Mouse (Mus musculus) heart, embryonic 12.5 days (tissue): Measurements from ENCODE around the gene E130309D02Rik. TPM values are rescaled to one million over a fixed set of nuclear protein-coding genes. Genes with fewer than 3 reads are reported as not detected.

Experiments
- ATAC-seq: fragments of 200-750 bp; cut with Nextera tagmentation; 2 replicates; pipeline ENCODE4 v1.8.0; 2017; ENCODE audit warnings: moderate TSS enrichment, moderate library complexity; ENCODE audit not compliant: insufficient number of reproducible peaks, low FRiP score
- H3K27ac ChIP-seq: fragments of 300-500 bp; sonication (generic); 2 replicates; pipeline ENCODE4 v1.5.1; 2016; ENCODE audit warnings: mild to moderate bottlenecking, moderate library complexity; ENCODE audit not compliant: poor library complexity, severe bottlenecking
- H3K27me3 ChIP-seq: fragments of 300-500 bp; sonication (generic); replicated peaks from 2 replicates; pipeline ENCODE4 v1.6.1; 2016; ENCODE audit warnings: mild to moderate bottlenecking, moderate library complexity
- H3K36me3 ChIP-seq: fragments of 300-500 bp; sonication (generic); 2 replicates; pipeline ENCODE4 v1.6.1; 2016; ENCODE audit warnings: mild to moderate bottlenecking, moderate library complexity
- H3K4me1 ChIP-seq: fragments of 300-500 bp; sonication (generic); replicated peaks from 2 replicates; pipeline ENCODE4 v1.6.1; 2016; ENCODE audit warnings: mild to moderate bottlenecking
- H3K4me2 ChIP-seq: fragments of 300-500 bp; sonication (generic); 2 replicates; pipeline ENCODE4 v1.6.1; 2016; ENCODE audit warnings: mild to moderate bottlenecking, moderate library complexity
- H3K4me3 ChIP-seq: fragments of 300-500 bp; sonication (generic); 2 replicates; pipeline ENCODE4 v1.5.1; 2016; ENCODE audit warnings: mild to moderate bottlenecking
- H3K9ac ChIP-seq: fragments of 300-500 bp; sonication (generic); 2 replicates; pipeline ENCODE4 v1.6.1; 2016; ENCODE audit warnings: mild to moderate bottlenecking, moderate library complexity
- H3K9me3 ChIP-seq: fragments of 300-500 bp; sonication (generic); replicated peaks from 2 replicates; pipeline ENCODE4 v1.6.1; 2016; ENCODE audit warnings: mild to moderate bottlenecking, moderate library complexity
- WGBS: fragments of 180-500 bp; shearing (Covaris S2); methylation state at CpG from one replicate; pipeline ENCODE4 v1.1.7; 2016; 5-methylcytosine and 5-hydroxymethylcytosine counted together
- polyA plus RNA-seq: library from polyadenylated mRNA; unstranded; fragments of >200 nt; fragmentation: Nextera tagmentation; extraction: Ambion mirVana; gene quantifications from 2 replicates; pipeline ENCODE4 v1.2.1, GENCODE M21; 2016

Gene E130309D02Rik
- polyA plus RNA-seq: 26.9 and 27.6 TPM in 2 replicates

DNA sequence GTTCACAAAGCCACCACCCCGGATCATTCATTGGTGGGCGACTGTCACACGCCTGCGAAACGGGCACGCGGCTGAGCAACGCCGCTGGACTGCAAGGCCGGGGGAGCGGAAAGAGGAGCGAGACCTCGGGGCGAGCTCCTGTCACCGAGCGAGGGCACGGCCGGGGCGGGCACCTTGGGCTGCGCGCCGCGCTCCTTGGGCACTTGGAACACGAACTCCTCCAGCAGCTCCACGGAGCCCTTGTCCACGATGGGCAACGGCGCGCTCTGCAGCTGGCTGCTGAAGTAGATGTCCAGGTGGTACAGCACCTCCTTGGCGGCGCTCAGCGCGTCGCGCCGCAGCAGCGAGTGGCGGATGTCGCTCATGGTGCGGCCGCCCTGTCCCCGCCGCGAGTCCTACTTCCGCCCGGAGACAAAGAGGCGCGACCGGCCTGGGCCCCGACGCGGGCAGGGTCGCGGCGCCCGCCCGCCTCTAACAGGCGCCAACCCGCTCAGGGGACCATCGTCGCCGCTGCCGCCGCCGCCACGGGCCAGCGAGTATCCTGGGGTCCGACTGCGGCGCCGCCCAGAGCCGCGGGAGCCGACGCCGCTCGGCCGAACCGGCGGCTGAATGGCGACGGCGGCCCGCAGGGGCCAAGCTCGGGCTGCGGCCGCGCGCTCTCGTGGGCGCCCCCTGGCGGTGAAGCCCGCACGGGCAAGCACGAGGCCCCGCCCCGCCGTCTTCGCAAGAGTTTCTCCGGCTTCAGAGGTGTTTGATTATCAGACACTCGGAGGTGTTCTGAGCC, at the start of gene E130309D02Rik:
Gene E130309D02Rik, minus strand, starts transcription at position 631 of the 784 bp plus-strand sequence.
- peak within 1 kb of the TSS; percentile 90 for H3K4me2 ChIP-seq
- peak within 1 kb of the TSS; percentile 89 for H3K4me3 ChIP-seq
- H3K4me1 ChIP-seq: peaks cover 18% of the 10 kb centered on the region
- WGBS: under 1% methylated on average over 101 of the region's 101 CpGs
- H3K27ac ChIP-seq: peak within 1 kb of the TSS; percentile 89
- H3K9ac ChIP-seq: peak within 1 kb of the TSS; percentile 96
- peaks cover 74% of the 10 kb centered on the region for H3K36me3 ChIP-seq
- no peaks in the 10 kb centered on the region for H3K27me3 ChIP-seq
- H3K9me3 ChIP-seq: no peaks in the 10 kb centered on the region
- ATAC-seq: peak; percentile 88

DNA sequence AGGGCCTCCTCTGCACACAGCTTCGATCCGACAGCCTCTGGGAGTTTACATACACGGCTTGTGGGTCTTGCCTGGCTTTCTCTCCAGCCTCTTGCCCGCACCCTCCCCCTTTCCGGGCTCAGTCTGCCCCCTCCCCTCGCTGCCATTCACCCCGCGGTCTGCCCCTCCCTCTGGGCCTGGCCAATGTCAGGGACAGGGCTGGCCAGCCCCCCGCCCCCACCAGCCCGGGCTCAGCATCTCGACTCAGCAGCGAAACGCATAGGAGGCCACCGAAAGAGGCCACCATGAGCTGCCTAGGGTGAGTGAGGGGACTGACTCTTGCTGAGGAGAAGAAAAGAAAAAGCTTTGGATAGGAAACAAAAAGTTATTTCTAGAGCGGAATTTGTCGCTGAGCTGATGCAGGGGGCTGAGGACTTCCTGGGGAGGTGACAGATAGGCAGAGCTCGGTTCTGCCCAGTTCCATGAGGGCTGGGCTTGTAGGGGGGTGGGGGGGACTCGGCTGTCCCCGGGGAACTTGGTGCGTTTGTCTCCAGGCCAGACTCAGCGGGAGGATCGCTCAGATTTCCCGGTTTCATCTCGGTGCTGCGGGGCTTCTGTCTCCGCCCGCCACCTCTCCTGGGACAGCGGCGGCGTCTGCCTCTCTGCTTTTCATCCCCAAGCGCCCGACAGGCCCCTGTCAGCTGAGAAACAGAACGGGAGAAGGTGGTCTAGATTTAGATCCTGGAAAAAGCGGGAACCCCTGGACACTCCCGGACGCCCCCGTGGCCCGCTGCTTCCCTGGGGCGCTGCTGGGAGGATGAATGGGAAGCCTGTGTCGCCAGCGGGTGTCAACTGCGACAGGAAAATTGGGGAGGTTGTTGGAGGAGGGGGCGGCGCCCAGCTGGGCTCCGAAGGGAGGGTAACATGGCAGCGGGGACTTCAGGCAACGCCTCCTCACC, 48.8 kb upstream of the E130309D02Rik start:
- ATAC-seq: peak; percentile 81
- H3K9me3 ChIP-seq: no peaks in the 10 kb centered on the region
- peaks cover 54% of the 10 kb centered on the region for H3K27me3 ChIP-seq
- H3K27ac ChIP-seq: peak overlapping the region; percentile 14; the same call in 1 of the 2 replicates
- no peaks in the 10 kb centered on the region for H3K36me3 ChIP-seq
- H3K4me2 ChIP-seq: peak overlapping the region; percentile 93
- peak overlapping the region; percentile 54 for H3K4me3 ChIP-seq
- WGBS: 1% methylated on average over 47 of the region's 47 CpGs
- peaks cover 14% of the 10 kb centered on the region for H3K4me1 ChIP-seq
- H3K9ac ChIP-seq: peak overlapping the region; percentile 66

- no peak for ATAC-seq
- Histone ChIP-seq H3K27ac (no peak overlapping the region), H3K4me3 (no peak overlapping the region), H3K9me3 (no peaks in the 10 kb centered on the region), H3K9ac (no peak overlapping the region), H3K4me2 (no peak overlapping the region), H3K36me3 (no peaks in the 10 kb centered on the region), H3K27me3 (peaks cover 62% of the 10 kb centered on the region), H3K4me1 (peaks cover 21% of the 10 kb centered on the region)
- WGBS: 67% methylated on average over 7 of the region's 7 CpGs
Observed at GRCm38 (mm10) chr5:143361428-143361827, 46.3 kb upstream of the E130309D02Rik start.

DNA sequence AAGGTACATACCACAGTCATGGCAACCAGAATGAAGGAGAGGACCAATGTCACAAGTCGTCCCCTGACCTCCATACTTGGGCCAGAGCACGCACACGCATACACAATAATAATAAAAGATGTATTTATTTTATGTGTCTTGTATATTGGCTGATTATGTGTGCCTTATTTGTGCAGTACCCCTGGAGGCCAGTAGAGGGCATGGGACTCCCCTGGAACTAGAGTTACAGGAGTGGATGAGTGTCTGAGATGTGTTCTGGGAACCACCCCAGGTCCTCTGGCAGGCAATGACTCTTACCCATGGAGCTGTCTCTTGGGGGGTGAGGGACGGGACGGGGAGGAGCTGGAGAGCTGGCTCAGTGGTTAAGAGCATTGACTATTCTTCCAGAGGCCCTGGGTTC, 44.8 kb upstream of the E130309D02Rik start:
- no peak for ATAC-seq

GRCm38 (mm10) chr5:143359263-143359662, 44.1 kb upstream of the E130309D02Rik start:
- H3K27ac ChIP-seq: no peak overlapping the region
- no peaks in the 10 kb centered on the region for H3K36me3 ChIP-seq
- H3K9ac ChIP-seq: no peak overlapping the region
- peaks cover 55% of the 10 kb centered on the region for H3K27me3 ChIP-seq
- no peaks in the 10 kb centered on the region for H3K9me3 ChIP-seq
- H3K4me1 ChIP-seq: peaks cover 14% of the 10 kb centered on the region
- WGBS: 31% methylated on average over 7 of the region's 7 CpGs
- ATAC-seq: no peak
- no peak overlapping the region for H3K4me2 ChIP-seq
- no peak overlapping the region for H3K4me3 ChIP-seq

More for the DNA sequence above, 44.8 kb upstream of the E130309D02Rik start:
- 49% methylated on average over 5 of the region's 5 CpGs for WGBS
- H3K27me3 ChIP-seq: peaks cover 58% of the 10 kb centered on the region
- H3K4me3 ChIP-seq: no peak overlapping the region
- H3K27ac ChIP-seq: no peak overlapping the region
- H3K4me2 ChIP-seq: no peak overlapping the region
- H3K36me3 ChIP-seq: no peaks in the 10 kb centered on the region
- no peak overlapping the region for H3K9ac ChIP-seq
- no peaks in the 10 kb centered on the region for H3K9me3 ChIP-seq
- peaks cover 21% of the 10 kb centered on the region for H3K4me1 ChIP-seq

DNA sequence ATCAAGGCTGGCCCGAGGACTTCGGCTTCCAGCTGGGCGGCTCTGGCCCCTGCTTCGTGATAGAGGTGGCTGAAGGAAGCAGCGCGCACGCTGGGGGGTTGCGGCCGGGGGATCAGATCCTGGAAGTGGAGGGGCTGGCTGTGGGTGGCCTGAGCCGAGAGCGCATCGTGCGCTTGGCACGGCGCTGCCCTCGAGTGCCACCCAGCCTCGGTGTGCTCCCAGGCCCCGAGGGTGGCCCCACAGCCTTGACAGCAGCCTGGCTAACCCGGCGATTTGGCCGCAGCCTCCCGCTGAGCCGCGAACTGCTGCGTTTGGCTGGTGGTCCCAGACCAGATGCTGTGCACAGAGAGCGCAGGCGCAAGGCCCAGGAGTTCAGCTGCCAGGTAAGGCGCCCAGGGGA, 42.4 kb upstream of the E130309D02Rik start:
- peak overlapping the region; percentile 60 for H3K9ac ChIP-seq
- no peaks in the 10 kb centered on the region for H3K36me3 ChIP-seq
- peaks cover 7% of the 10 kb centered on the region for H3K4me1 ChIP-seq
- peak overlapping the region; percentile 26 for H3K4me3 ChIP-seq
- H3K27me3 ChIP-seq: peaks cover 59% of the 10 kb centered on the region
- no peak overlapping the region for H3K27ac ChIP-seq
- H3K9me3 ChIP-seq: peaks cover 2% of the 10 kb centered on the region; the same call in 1 of the 2 replicates
- peak overlapping the region; percentile 62 for H3K4me2 ChIP-seq
- ATAC-seq: no peak
- 1% methylated on average over 28 of the region's 28 CpGs for WGBS

GRCm38 (mm10) chr5:143356686-143357388, 41.7 kb upstream of the E130309D02Rik start, which contains the start of gene Grid2ip:
Grid2ip (plus strand) TSS chr5:143357338.
- no peak for ATAC-seq
- peaks cover 4% of the 10 kb centered on the region; the same call in 1 of the 2 replicates for H3K9me3 ChIP-seq
- peak within 1 kb of the TSS; percentile 26 for H3K4me3 ChIP-seq
- no peaks in the 10 kb centered on the region for H3K36me3 ChIP-seq
- H3K4me1 ChIP-seq: peaks cover 7% of the 10 kb centered on the region
- H3K27me3 ChIP-seq: peaks cover 59% of the 10 kb centered on the region
- peak within 1 kb of the TSS; percentile 60 for H3K9ac ChIP-seq
- WGBS: 13% methylated on average over 17 of the region's 17 CpGs
- no peak within 1 kb of the TSS for H3K27ac ChIP-seq
- peak within 1 kb of the TSS; percentile 62 for H3K4me2 ChIP-seq

DNA sequence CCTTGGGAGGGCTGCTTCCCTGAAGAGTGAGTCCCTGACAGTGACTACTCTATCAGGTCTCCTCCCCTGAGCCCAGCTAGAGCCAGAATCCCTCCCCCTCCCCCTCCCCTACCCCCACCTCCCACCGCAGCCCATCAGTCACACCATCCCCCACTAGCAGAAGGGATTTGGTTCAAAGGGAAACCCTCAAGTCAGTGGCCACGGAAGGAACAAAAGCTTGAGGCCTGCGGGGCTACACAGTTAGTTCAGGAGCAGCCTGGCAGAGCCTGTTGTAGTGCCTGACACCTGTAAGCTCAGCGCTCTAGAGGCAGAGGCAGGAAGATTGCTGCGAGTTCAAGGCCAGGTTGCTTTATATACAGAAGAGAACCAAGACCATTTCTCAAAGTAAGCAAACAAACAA, 40.9 kb upstream of the E130309D02Rik start:
- Histone ChIP-seq H3K4me1 (peaks cover 7% of the 10 kb centered on the region), H3K27ac (no peak overlapping the region), H3K4me2 (no peak overlapping the region), H3K4me3 (no peak overlapping the region), H3K27me3 (peaks cover 53% of the 10 kb centered on the region), H3K9me3 (peaks cover 4% of the 10 kb centered on the region; the same call in 1 of the 2 replicates), H3K9ac (no peak overlapping the region), H3K36me3 (no peaks in the 10 kb centered on the region)
- no peak for ATAC-seq
- WGBS: 36% methylated on average over 5 of the region's 5 CpGs

- Histone ChIP-seq H3K4me2 (no peak overlapping the region), H3K4me1 (no peaks in the 10 kb centered on the region), H3K9me3 (peaks cover 13% of the 10 kb centered on the region), H3K4me3 (no peak overlapping the region), H3K27me3 (no peaks in the 10 kb centered on the region), H3K9ac (no peak overlapping the region), H3K36me3 (no peaks in the 10 kb centered on the region), H3K27ac (no peak overlapping the region)
- ATAC-seq: no peak
- WGBS: 75% methylated on average over 8 of the region's 8 CpGs
Observed at GRCm38 (mm10) chr5:143346367-143346766, 31.2 kb upstream of the E130309D02Rik start.

- H3K4me3 ChIP-seq: no peak overlapping the region
- H3K27me3 ChIP-seq: 0 out of 2 replicates have a peak, but pooled peaks cover 4% of the 10 kb centered on the region
- no peaks in the 10 kb centered on the region; the same call in none of the 2 replicates for H3K9me3 ChIP-seq
- no peak overlapping the region for H3K4me2 ChIP-seq
- no peak for ATAC-seq
- H3K4me1 ChIP-seq: no peaks in the 10 kb centered on the region
- no peak overlapping the region for H3K27ac ChIP-seq
- no peaks in the 10 kb centered on the region for H3K36me3 ChIP-seq
- WGBS: 46% methylated on average over 6 of the region's 6 CpGs
- H3K9ac ChIP-seq: no peak overlapping the region
Observed at GRCm38 (mm10) chr5:143339603-143340002, 24.4 kb upstream of the E130309D02Rik start.
